Mouse (Mus musculus) G1E (cell line): ENCODE data around the gene Mybph. TPM values are rescaled to one million over a fixed set of nuclear protein-coding genes. Genes with fewer than 3 reads are reported as not detected.

Experiments
- ATAC-seq: 2 replicates; pipeline ENCODE4 v1.8.0; 2016; ENCODE audit warnings: mild to moderate bottlenecking; ENCODE audit not compliant: insufficient number of reproducible peaks, poor library complexity, low FRiP score, severe bottlenecking; ENCODE audit errors: extremely low read depth
- DNase-seq: peaks from one replicate; pipeline ENCODE4 v3.0.0; 2012; ENCODE audit warnings: low spot score
- H3K27me3 ChIP-seq: 2 replicates; pipeline ENCODE4 v1.6.1; 2012; ENCODE audit warnings: mild to moderate bottlenecking, low read length, inconsistent platforms; ENCODE audit not compliant: insufficient read depth
- H3K36me3 ChIP-seq: replicated peaks from 2 replicates; pipeline ENCODE3; 2012; ENCODE audit warnings: mild to moderate bottlenecking, inconsistent platforms
- H3K4me1 ChIP-seq: 2 replicates; pipeline ENCODE4 v1.6.1; 2012; ENCODE audit warnings: low read depth, low read length, inconsistent platforms, mixed read lengths; ENCODE audit not compliant: insufficient read depth
- H3K4me3 ChIP-seq: 2 replicates; pipeline ENCODE4 v1.5.1; 2012; ENCODE audit warnings: low read depth, mild to moderate bottlenecking, inconsistent platforms, low read length, moderate library complexity, mixed read lengths
- H3K9me3 ChIP-seq: replicated peaks from 2 replicates; pipeline ENCODE4 v1.6.1; 2012; ENCODE audit warnings: inconsistent platforms
- CTCF ChIP-seq: IDR thresholded peaks from 2 replicates; pipeline ENCODE4 v1.5.1; 2012; ENCODE audit warnings: low read depth, low read length, inconsistent platforms, mixed read lengths
- GATA1 ChIP-seq: IDR thresholded peaks from 2 replicates; pipeline ENCODE4 v1.6.1; 2012; ENCODE audit warnings: borderline replicate concordance, low read length, inconsistent platforms, mixed read lengths
- GATA2 ChIP-seq: IDR thresholded peaks from 2 replicates; pipeline ENCODE4 v1.6.1; 2012; ENCODE audit warnings: low read depth, low read length, inconsistent platforms, borderline replicate concordance
- POLR2AphosphoS5 ChIP-seq: IDR thresholded peaks from 2 replicates; pipeline ENCODE4 v1.6.1; 2012; ENCODE audit warnings: low read depth, low read length, inconsistent platforms; ENCODE audit not compliant: insufficient replicate concordance
- TAL1 ChIP-seq: conservative IDR thresholded peaks from 2 replicates; pipeline ENCODE4 v1.6.1; 2012; ENCODE audit warnings: low read depth, low read length, inconsistent platforms, mixed read lengths
- polyA plus RNA-seq: library from polyadenylated mRNA; stranded (reverse); fragments of >175 nt; gene quantifications from 2 replicates; pipeline ENCODE4 v1.2.3, GENCODE M21; 2012
- total RNA-seq, 2 experiments: library from RNA; stranded (forward) in 1 of 2; stranded (reverse) in 1 of 2; fragments of 200-1000 nt in 1 of 2; fragments of >200 nt in 1 of 2; fragmentation: Nextera tagmentation in 1 of 2; gene quantifications; 2 replicates each; pipeline ENCODE4 v1.2.3; 2014 to 2017

Mybph gene
- total RNA-seq (2014; fragmentation: Nextera tagmentation) (not detected in 2 replicates), total RNA-seq (2017) (0.05 TPM in 1 of 2 replicates, not detected in the other), polyA plus RNA-seq (not detected in 2 replicates)

DNA sequence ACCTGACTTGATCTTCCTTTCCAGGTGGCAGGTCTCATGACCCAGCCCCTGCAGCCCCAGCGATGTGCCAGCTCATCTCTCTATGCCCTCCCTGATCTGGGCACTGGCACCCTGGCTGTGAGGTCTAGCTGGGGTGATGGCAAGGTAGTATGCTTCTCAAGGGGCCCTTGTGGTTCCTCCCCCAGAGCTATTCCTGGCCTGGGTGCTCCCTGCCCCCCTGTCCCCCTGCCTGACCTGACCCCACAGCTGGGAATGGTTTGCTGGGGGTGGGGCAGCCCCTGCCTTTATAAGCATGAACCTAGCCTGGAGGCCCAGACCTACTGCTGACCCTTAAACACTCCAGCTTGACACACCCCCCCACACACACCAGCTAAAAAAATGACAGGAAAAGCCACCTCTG, at the start of gene Mybph:
Mybph (plus strand) TSS at position 323 of the 400 bp plus-strand sequence.
- Histone ChIP-seq H3K4me1 (peaks cover 10% of the 10 kb centered on the region; the same call in 1 of the 2 replicates), H3K4me3 (no peak within 1 kb of the TSS)
- TF ChIP-seq GATA1 (no peak), CTCF (no peak), TAL1 (no peak), GATA2 (no peak), POLR2AphosphoS5 (no peak)

DNA sequence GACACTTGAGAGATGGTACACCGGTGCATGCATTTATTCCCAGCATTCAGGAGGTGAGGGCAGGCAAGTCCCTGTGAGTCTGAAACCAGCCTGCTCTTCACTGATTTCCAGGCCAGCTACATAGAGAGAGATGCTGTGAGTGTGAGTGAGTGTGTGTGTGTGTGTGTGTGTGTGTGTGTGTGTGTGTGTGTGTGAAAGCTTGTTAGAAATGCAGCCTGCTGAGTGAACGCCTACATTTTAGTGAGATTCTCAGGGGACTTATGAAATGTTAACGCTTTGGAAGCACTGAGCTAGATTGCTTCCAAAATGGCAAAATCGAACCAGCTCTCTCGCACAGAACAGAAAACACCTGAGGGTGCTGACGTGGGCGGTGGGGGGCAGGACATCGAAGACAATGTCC, 47.2 kb upstream of the Mybph start:
- Histone ChIP-seq H3K4me1 (peaks cover 5% of the 10 kb centered on the region), H3K27me3 (peaks cover 68% of the 10 kb centered on the region), H3K36me3 (no peaks in the 10 kb centered on the region), H3K9me3 (no peaks in the 10 kb centered on the region), H3K4me3 (no peak overlapping the region)
- ATAC-seq, result no peak
- DNase-seq, result no peak
- TF ChIP-seq CTCF (no peak), GATA1 (no peak), GATA2 (no peak), POLR2AphosphoS5 (no peak), TAL1 (no peak)

More for the DNA sequence above, at the start of gene Mybph:
- peaks cover 80% of the 10 kb centered on the region for H3K27me3 ChIP-seq
- DNase-seq (no peak), ATAC-seq (no peak)
- H3K9me3 ChIP-seq, result no peaks in the 10 kb centered on the region
- H3K36me3 ChIP-seq, result no peaks in the 10 kb centered on the region

DNA sequence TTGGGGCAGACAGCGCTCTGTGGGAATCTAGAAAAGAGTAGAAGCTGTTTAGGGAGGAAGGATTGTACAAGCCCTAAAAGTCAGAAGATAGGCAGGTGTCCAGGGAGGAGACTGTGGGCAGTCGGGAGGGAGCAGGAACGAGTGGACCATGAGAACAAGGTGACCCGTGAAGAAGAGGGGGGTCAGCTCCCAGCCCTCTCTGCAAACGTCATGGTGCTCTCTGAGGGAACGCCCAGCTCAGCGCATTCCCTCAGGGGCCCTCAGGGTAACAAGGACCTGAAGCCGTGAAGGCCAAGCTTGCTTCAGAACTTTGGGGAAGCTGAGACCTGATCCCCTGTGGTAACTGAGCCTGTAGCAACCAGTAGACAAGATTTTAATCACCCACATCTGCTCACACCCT, 43.2 kb upstream of the Mybph start:
- Histone ChIP-seq H3K9me3 (0 out of 2 replicates have a peak, but pooled peaks cover 2% of the 10 kb centered on the region), H3K4me3 (no peak overlapping the region), H3K36me3 (no peaks in the 10 kb centered on the region), H3K27me3 (peaks cover 43% of the 10 kb centered on the region), H3K4me1 (peaks cover 39% of the 10 kb centered on the region)
- DNase-seq (no peak), ATAC-seq (no peak)
- TF ChIP-seq POLR2AphosphoS5, result no peak
- TF ChIP-seq TAL1, result no peak
- TF ChIP-seq CTCF, result no peak

- no peak overlapping the region for H3K4me3 ChIP-seq
- H3K9me3 ChIP-seq, result 0 out of 2 replicates have a peak, but pooled peaks cover 2% of the 10 kb centered on the region
- H3K27me3 ChIP-seq, result peaks cover 36% of the 10 kb centered on the region
- H3K4me1 ChIP-seq, result peaks cover 45% of the 10 kb centered on the region
- TF ChIP-seq POLR2AphosphoS5 (no peak), TAL1 (no peak), GATA1 (no peak), GATA2 (no peak), CTCF (no peak)
- no peaks in the 10 kb centered on the region for H3K36me3 ChIP-seq
- DNase-seq, result no peak
- ATAC-seq, result no peak
These were observed 42.5 kb upstream of the Mybph start for GRCm38 (mm10) chr1:134150745-134151144.

DNA sequence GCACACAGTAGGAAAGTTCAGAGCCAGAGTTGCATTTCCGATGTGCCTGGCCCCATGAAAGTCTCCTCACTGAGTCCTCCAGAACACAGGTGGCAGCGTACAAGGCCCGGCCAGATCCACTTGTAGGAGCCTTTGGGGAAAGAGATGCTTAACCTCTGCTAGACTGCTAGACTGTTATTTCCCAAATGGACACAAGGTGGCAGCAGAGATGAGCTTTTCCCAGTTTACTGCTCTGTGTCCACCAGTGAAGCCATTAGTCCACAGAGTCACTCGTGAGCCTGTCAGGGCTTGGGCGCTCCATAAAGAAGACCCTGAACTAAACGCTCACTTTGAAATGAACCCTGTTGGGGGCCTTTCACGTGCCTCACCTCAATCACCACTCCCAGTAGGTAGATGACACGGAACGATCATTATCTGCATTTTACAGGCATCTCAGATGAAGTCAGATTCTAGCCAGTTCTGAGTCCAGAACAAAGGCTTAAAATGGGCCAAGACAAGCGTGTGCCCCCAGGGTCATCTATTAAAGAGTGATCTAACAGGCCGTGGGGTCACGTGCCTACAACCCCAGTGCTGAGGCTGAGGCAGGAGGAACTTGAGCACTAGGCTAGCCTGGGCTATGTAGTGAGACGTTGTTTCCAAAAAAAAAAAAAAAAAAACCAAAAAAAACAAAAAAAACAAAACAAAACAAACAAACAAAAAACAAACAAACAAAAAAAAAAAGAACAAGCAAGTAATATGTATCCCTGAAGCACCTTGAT, 41.4 kb upstream of the Mybph start:
- H3K9me3 ChIP-seq, result 0 out of 2 replicates have a peak, but pooled peaks cover 2% of the 10 kb centered on the region
- TF ChIP-seq GATA2, result no peak
- peak; percentile 89 for TF ChIP-seq CTCF
- ATAC-seq (no peak), DNase-seq (peak; percentile 74)
- peaks cover 28% of the 10 kb centered on the region for H3K27me3 ChIP-seq
- peaks cover 47% of the 10 kb centered on the region for H3K4me1 ChIP-seq
- no peak overlapping the region for H3K4me3 ChIP-seq
- H3K36me3 ChIP-seq, result no peaks in the 10 kb centered on the region

GRCm38 (mm10) chr1:134152626-134153590, 40.3 kb upstream of the Mybph start:
- Histone ChIP-seq H3K4me3 (no peak overlapping the region; the same call in 1 of the 2 replicates), H3K36me3 (no peaks in the 10 kb centered on the region), H3K4me1 (peaks cover 47% of the 10 kb centered on the region), H3K27me3 (peaks cover 22% of the 10 kb centered on the region), H3K9me3 (0 out of 2 replicates have a peak, but pooled peaks cover 2% of the 10 kb centered on the region)
- TF ChIP-seq TAL1 (peak; percentile 72), GATA2 (no peak), CTCF (no peak)
- DNase-seq (peak; percentile 40), ATAC-seq (peak; percentile 78)
